Mouse (Mus musculus) bone marrow, adult 2 months (tissue): ENCODE data around the gene 4931428F04Rik.

Experiments
- CTCF ChIP-seq: fragments of 200-500 bp; IDR thresholded peaks from 2 replicates; pipeline ENCODE4 v1.5.1; 2011; ENCODE audit warnings: low read length, control low read depth; ENCODE audit not compliant: control insufficient read depth, insufficient read depth
- POLR2A ChIP-seq: fragments of 200-500 bp; IDR thresholded peaks from 2 replicates; pipeline ENCODE4 v1.6.1; 2011; ENCODE audit warnings: low read depth, mild to moderate bottlenecking, control low read depth, low read length, borderline replicate concordance; ENCODE audit not compliant: control insufficient read depth

DNA sequence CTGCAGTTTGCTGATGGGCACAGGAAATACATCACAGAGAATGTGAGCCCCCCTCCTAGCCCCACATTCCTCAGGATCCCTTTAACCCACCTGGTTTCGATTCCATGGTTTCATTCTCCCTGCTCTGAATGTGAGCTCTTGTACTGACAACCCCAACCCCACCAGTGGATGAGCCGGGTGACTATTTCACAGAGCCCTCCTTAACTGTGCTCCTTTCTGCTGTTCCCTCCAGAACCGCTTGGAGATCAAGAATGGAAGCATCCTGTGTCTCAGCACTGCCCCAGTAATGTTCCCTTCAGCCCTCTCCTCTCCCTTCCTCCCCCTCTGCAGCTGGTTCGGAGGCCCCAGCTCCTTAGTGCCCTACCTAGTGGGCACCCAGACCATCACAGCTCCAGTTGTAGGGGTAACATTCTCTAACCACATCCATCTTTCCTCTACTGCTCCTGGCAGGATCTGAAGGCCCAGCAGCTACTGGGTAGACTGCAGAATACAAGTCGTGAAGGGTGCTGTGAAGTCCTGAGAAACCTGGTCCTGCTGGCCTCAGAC is 16.6 kb upstream of the 4931428F04Rik start:
- no peak for TF ChIP-seq POLR2A
- no peak for TF ChIP-seq CTCF
